Mouse (Mus musculus) hindbrain, embryonic 16.5 days (tissue): ENCODE data around the gene Ifitm5. TPM values are rescaled to one million over a fixed set of nuclear protein-coding genes. Genes with fewer than 3 reads are reported as not detected.

Experiments
- ATAC-seq: fragments of 200-750 bp; cut with Nextera tagmentation; 2 replicates; pipeline ENCODE4 v1.8.0; 2017; ENCODE audit warnings: moderate TSS enrichment, moderate library complexity
- H3K27ac ChIP-seq: fragments of 300-500 bp; sonication (generic); 2 replicates; pipeline ENCODE4 v1.5.1; 2014; ENCODE audit warnings: low read depth, mild to moderate bottlenecking, control low read depth, low read length, moderate library complexity
- H3K27me3 ChIP-seq: fragments of 300-500 bp; sonication (generic); replicated peaks from 2 replicates; pipeline ENCODE4 v1.6.1; 2014; ENCODE audit warnings: low read length; ENCODE audit not compliant: control insufficient read depth, insufficient read depth
- H3K36me3 ChIP-seq: fragments of 300-500 bp; sonication (generic); 2 replicates; pipeline ENCODE4 v1.6.1; 2014; ENCODE audit warnings: mild to moderate bottlenecking, low read length, moderate library complexity, mixed read lengths; ENCODE audit not compliant: control insufficient read depth, insufficient read depth
- H3K4me1 ChIP-seq: fragments of 300-500 bp; sonication (generic); 2 replicates; pipeline ENCODE4 v1.6.1; 2014; ENCODE audit warnings: low read depth, low read length; ENCODE audit not compliant: control insufficient read depth, insufficient read depth
- H3K4me2 ChIP-seq: fragments of 300-500 bp; sonication (generic); 2 replicates; pipeline ENCODE4 v1.6.1; 2014; ENCODE audit warnings: mild to moderate bottlenecking, low read length, control low read depth, moderate library complexity
- H3K4me3 ChIP-seq: fragments of 300-500 bp; sonication (generic); 2 replicates; pipeline ENCODE4 v1.5.1; 2014; ENCODE audit warnings: mild to moderate bottlenecking, low read length, control low read depth, moderate library complexity
- H3K9ac ChIP-seq: fragments of 300-500 bp; sonication (generic); 2 replicates; pipeline ENCODE4 v1.6.1; 2014; ENCODE audit warnings: low read depth, mild to moderate bottlenecking, control low read depth, low read length, moderate library complexity
- H3K9me3 ChIP-seq: fragments of 300-500 bp; sonication (generic); 2 replicates; pipeline ENCODE4 v1.6.1; 2014; ENCODE audit warnings: mild to moderate bottlenecking, low read length, moderate library complexity; ENCODE audit not compliant: control insufficient read depth
- WGBS: fragments of 180-500 bp; shearing (Covaris S2); extraction: QIAGEN DNeasy Blood & Tissue Kit; methylation state at CpG from one replicate; pipeline ENCODE4 v1.1.7; 2014; 5-methylcytosine and 5-hydroxymethylcytosine counted together
- polyA plus RNA-seq: library from polyadenylated mRNA; unstranded; fragments of >200 nt; fragmentation: Nextera tagmentation; extraction: Ambion mirVana; gene quantifications from 2 replicates; pipeline ENCODE4 v1.2.1, GENCODE M21; 2015

Ifitm5 gene
- polyA plus RNA-seq, 1 experiment from 2014 or later = 0.49 TPM

- H3K27me3 ChIP-seq = no peaks in the 10 kb centered on the region
- no peak overlapping the region for H3K27ac ChIP-seq
- no peaks in the 10 kb centered on the region for H3K36me3 ChIP-seq
- H3K4me1 ChIP-seq = no peaks in the 10 kb centered on the region
- no peaks in the 10 kb centered on the region for H3K9me3 ChIP-seq
- H3K4me2 ChIP-seq = no peak overlapping the region
- WGBS = 9% methylated on average over 14 of the region's 14 CpGs
- no peak for ATAC-seq
- H3K9ac ChIP-seq = no peak overlapping the region
- no peak overlapping the region for H3K4me3 ChIP-seq
Measured at GRCm38 (mm10) chr7:140967862-140968591, 17.9 kb upstream of the Ifitm5 start.

GRCm38 (mm10) chr7:140966921-140967320 is 16.8 kb upstream of the Ifitm5 start, which contains the start of gene Ifitm1:
Gene Ifitm1 (plus strand): TSS chr7:140967221.
- Histone ChIP-seq H3K4me1 (no peaks in the 10 kb centered on the region), H3K9me3 (no peaks in the 10 kb centered on the region), H3K4me2 (no peak within 1 kb of the TSS), H3K36me3 (no peaks in the 10 kb centered on the region), H3K9ac (no peak within 1 kb of the TSS), H3K27ac (no peak within 1 kb of the TSS), H3K27me3 (no peaks in the 10 kb centered on the region), H3K4me3 (no peak within 1 kb of the TSS)
- no peak for ATAC-seq
- 82% methylated on average over 4 of the region's 4 CpGs for WGBS

DNA sequence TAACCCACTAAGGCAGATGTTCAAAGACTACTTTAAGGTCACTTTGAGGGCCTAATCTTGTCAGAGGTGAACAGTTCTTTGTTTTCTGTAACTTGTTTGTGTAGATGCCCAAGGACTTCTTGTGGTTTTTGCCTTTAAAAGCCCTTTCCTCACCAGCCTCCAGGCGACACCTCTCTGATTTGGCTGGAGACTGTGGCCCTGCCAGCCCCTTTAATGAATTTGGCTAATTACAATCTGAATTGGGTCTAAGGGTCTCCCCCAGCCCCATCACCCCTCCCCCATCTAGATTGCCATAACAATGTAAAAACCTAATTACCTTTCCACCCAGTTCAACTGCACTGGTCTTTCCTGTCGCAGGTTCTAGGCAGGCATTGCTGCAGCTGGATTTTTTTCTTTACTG is 12.6 kb upstream of the Ifitm5 start:
- Histone ChIP-seq H3K4me1 (no peaks in the 10 kb centered on the region), H3K36me3 (no peaks in the 10 kb centered on the region)
- ATAC-seq = no peak

DNA sequence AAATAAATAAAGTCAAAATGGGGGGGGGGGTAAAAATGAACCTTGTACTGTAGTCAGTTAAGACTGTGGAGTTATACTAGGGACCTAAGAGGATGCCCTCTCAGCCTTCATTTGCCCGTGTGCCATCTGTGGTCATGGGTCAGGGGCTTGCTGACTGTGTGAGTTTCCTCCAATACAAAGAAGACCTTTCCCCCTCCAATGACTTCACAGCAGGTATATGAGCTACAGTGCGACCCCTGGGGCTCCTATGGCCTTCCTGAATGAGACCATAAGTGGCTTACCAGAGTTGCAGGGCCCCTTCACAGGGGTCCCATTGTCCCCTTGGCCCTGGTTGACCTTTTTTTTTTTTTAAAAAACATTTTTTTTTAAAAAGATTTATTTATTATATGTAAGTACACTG is 11.3 kb upstream of the Ifitm5 start:
- H3K4me2 ChIP-seq = no peak overlapping the region
- no peak overlapping the region for H3K4me3 ChIP-seq
- no peaks in the 10 kb centered on the region for H3K4me1 ChIP-seq
- H3K36me3 ChIP-seq = no peaks in the 10 kb centered on the region
- no peaks in the 10 kb centered on the region for H3K27me3 ChIP-seq
- 65% methylated on average over 2 of the region's 2 CpGs for WGBS
- H3K27ac ChIP-seq = no peak overlapping the region
- no peak overlapping the region for H3K9ac ChIP-seq
- no peak for ATAC-seq
- no peaks in the 10 kb centered on the region for H3K9me3 ChIP-seq

More for the DNA sequence above, 12.6 kb upstream of the Ifitm5 start:
- Histone ChIP-seq H3K4me3 (no peak overlapping the region), H3K9me3 (no peaks in the 10 kb centered on the region), H3K27me3 (no peaks in the 10 kb centered on the region), H3K9ac (no peak overlapping the region), H3K4me2 (no peak overlapping the region), H3K27ac (no peak overlapping the region)
- 61% methylated on average over 2 of the region's 2 CpGs for WGBS

GRCm38 (mm10) chr7:140960026-140960425 is 9.9 kb upstream of the Ifitm5 start:
- Histone ChIP-seq H3K27ac (no peak overlapping the region), H3K27me3 (no peaks in the 10 kb centered on the region), H3K4me1 (no peaks in the 10 kb centered on the region; the same call in 1 of the 2 replicates), H3K36me3 (no peaks in the 10 kb centered on the region), H3K9ac (no peak overlapping the region), H3K4me2 (no peak overlapping the region), H3K4me3 (no peak overlapping the region), H3K9me3 (no peaks in the 10 kb centered on the region)
- WGBS = 60% methylated on average over 5 of the region's 5 CpGs
- no peak for ATAC-seq

- 5% methylated on average over 9 of the region's 9 CpGs for WGBS
- no peaks in the 10 kb centered on the region for H3K36me3 ChIP-seq
- ATAC-seq = no peak
- no peaks in the 10 kb centered on the region for H3K9me3 ChIP-seq
- H3K27me3 ChIP-seq = no peaks in the 10 kb centered on the region
- H3K4me3 ChIP-seq = no peak overlapping the region
- no peak overlapping the region for H3K9ac ChIP-seq
- H3K4me2 ChIP-seq = no peak overlapping the region
- H3K27ac ChIP-seq = no peak overlapping the region
- no peaks in the 10 kb centered on the region; the same call in 1 of the 2 replicates for H3K4me1 ChIP-seq
Measured at GRCm38 (mm10) chr7:140959181-140959901, 9.2 kb upstream of the Ifitm5 start.

GRCm38 (mm10) chr7:140956556-140956869 is 6.4 kb upstream of the Ifitm5 start:
- H3K9ac ChIP-seq = no peak overlapping the region
- 64% methylated on average over 6 of the region's 6 CpGs for WGBS
- no peak overlapping the region for H3K4me3 ChIP-seq
- H3K27me3 ChIP-seq = no peaks in the 10 kb centered on the region
- no peak for ATAC-seq
- H3K4me2 ChIP-seq = no peak overlapping the region
- H3K27ac ChIP-seq = no peak overlapping the region
- no peaks in the 10 kb centered on the region for H3K9me3 ChIP-seq
- H3K36me3 ChIP-seq = no peaks in the 10 kb centered on the region
- no peaks in the 10 kb centered on the region; the same call in 1 of the 2 replicates for H3K4me1 ChIP-seq

GRCm38 (mm10) chr7:140955758-140956555 is 5.9 kb upstream of the Ifitm5 start, which contains the start of the genes Gm45717 and Ifitm2:
Gene Gm45717 (minus strand): TSS chr7:140955937.
Gene Ifitm2 (minus strand): TSS chr7:140955987.
- H3K4me2 ChIP-seq = peak within 1 kb of the TSS; percentile 64
- H3K4me3 ChIP-seq = peak within 1 kb of the TSS; percentile 38
- WGBS = 22% methylated on average over 11 of the region's 11 CpGs
- H3K4me1 ChIP-seq = no peaks in the 10 kb centered on the region; the same call in 1 of the 2 replicates
- no peaks in the 10 kb centered on the region for H3K9me3 ChIP-seq
- peak within 1 kb of the TSS; percentile 58 for H3K9ac ChIP-seq
- H3K27ac ChIP-seq = peak within 1 kb of the TSS; percentile 44; the same call in 1 of the 2 replicates
- no peaks in the 10 kb centered on the region for H3K36me3 ChIP-seq
- no peaks in the 10 kb centered on the region for H3K27me3 ChIP-seq
- ATAC-seq = peak; percentile 56; the same call in 1 of the 2 replicates

DNA sequence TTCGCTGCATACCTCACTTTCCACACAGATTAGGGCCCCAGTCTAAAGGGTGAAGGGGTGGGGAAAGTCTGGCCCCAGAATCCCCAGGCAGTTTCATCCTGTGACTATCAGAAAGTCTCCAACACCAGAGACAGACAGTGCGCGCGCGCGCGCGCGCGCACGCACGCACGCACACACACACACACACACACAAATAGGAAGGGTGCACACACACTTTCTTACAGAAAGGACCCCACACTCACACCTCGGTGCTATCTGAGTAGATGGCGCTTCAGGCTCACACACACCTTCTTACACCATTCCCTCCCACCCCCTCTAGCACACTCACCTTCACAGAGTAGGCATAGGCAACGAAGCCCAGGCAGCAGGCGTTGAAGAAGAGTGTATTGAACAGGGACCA is 5.3 kb upstream of the Ifitm5 start:
- H3K9me3 ChIP-seq = no peaks in the 10 kb centered on the region
- H3K27me3 ChIP-seq = no peaks in the 10 kb centered on the region
- peak overlapping the region; percentile 64 for H3K4me2 ChIP-seq
- peak overlapping the region; percentile 58 for H3K9ac ChIP-seq
- H3K4me3 ChIP-seq = peak overlapping the region; percentile 38
- ATAC-seq = peak; percentile 44
- H3K36me3 ChIP-seq = no peaks in the 10 kb centered on the region
- WGBS = 16% methylated on average over 17 of the region's 17 CpGs
- H3K4me1 ChIP-seq = no peaks in the 10 kb centered on the region; the same call in 1 of the 2 replicates
- no peak overlapping the region for H3K27ac ChIP-seq
